Mouse (Mus musculus): ENCODE measurements around the gene Sun1.

GRCm38 (mm10) chr5:139283460-139284180 lies 83.2 kb downstream of the Sun1 start:
- TF ChIP-seq CTCF (IDR thresholded peaks at IDR 0.05; ENCODE audit: low read depth, low read length) (peak; percentile 9), POLR2A (IDR thresholded peaks at IDR 0.05; ENCODE audit: insufficient read depth, low read length) (no peak), EP300 (IDR thresholded peaks at IDR 0.05; ENCODE audit: insufficient read depth, low read depth, low read length) (no peak)

Measured in ES-Bruce4 (cell line).